Mouse (Mus musculus) erythroblast, embryonic 14.5 days (primary cell): Measurements from ENCODE around the gene Lrig1. TPM values are rescaled to one million over a fixed set of nuclear protein-coding genes. Genes with fewer than 3 reads are reported as not detected.

Experiments used
- H3K27me3 ChIP-seq: 2 replicates; pipeline ENCODE4 v1.6.1; 2012; ENCODE audit warnings: inconsistent platforms; ENCODE audit not compliant: control insufficient read depth
- H3K36me3 ChIP-seq: 2 replicates; pipeline ENCODE4 v1.6.1; 2012; ENCODE audit warnings: mild to moderate bottlenecking, inconsistent platforms; ENCODE audit not compliant: control insufficient read depth
- H3K4me1 ChIP-seq: 2 replicates; pipeline ENCODE4 v1.6.1; 2012; ENCODE audit warnings: inconsistent platforms; ENCODE audit not compliant: control insufficient read depth
- H3K4me3 ChIP-seq: replicated peaks from 2 replicates; pipeline ENCODE3; 2012; ENCODE audit warnings: moderate library complexity, mild to moderate bottlenecking, inconsistent platforms
- H3K9me3 ChIP-seq: 2 replicates; pipeline ENCODE4 v1.6.1; 2012; ENCODE audit warnings: low read length, inconsistent platforms, mixed read lengths; ENCODE audit not compliant: control insufficient read depth
- GATA1 ChIP-seq: IDR thresholded peaks from 2 replicates; pipeline ENCODE4 v1.6.1; 2012; ENCODE audit warnings: low read length, inconsistent platforms, mixed read lengths
- TAL1 ChIP-seq: IDR thresholded peaks from 3 replicates; pipeline ENCODE4 v1.6.1; 2012; ENCODE audit warnings: low read length, inconsistent platforms, mixed read lengths
- polyA plus RNA-seq: library from polyadenylated mRNA; stranded (reverse); fragments of >175 nt; gene quantifications from 2 replicates; pipeline ENCODE4 v1.2.3, GENCODE M21; 2012

Gene Lrig1
- polyA plus RNA-seq, 1 experiment = 0.06 TPM

GRCm38 (mm10) chr6:94680760-94681445 is 19.1 kb downstream of the Lrig1 start:
- TF ChIP-seq TAL1 (no peak), GATA1 (no peak)
- Histone ChIP-seq H3K4me3 (no peak overlapping the region), H3K36me3 (no peaks in the 10 kb centered on the region), H3K9me3 (no peaks in the 10 kb centered on the region), H3K27me3 (peaks cover 29% of the 10 kb centered on the region), H3K4me1 (peaks cover 22% of the 10 kb centered on the region)

GRCm38 (mm10) chr6:94679249-94679648 is 20.7 kb downstream of the Lrig1 start:
- Histone ChIP-seq H3K36me3 (no peaks in the 10 kb centered on the region), H3K27me3 (peaks cover 29% of the 10 kb centered on the region), H3K9me3 (no peaks in the 10 kb centered on the region), H3K4me1 (peaks cover 12% of the 10 kb centered on the region), H3K4me3 (no peak overlapping the region)
- TF ChIP-seq GATA1 = no peak

DNA sequence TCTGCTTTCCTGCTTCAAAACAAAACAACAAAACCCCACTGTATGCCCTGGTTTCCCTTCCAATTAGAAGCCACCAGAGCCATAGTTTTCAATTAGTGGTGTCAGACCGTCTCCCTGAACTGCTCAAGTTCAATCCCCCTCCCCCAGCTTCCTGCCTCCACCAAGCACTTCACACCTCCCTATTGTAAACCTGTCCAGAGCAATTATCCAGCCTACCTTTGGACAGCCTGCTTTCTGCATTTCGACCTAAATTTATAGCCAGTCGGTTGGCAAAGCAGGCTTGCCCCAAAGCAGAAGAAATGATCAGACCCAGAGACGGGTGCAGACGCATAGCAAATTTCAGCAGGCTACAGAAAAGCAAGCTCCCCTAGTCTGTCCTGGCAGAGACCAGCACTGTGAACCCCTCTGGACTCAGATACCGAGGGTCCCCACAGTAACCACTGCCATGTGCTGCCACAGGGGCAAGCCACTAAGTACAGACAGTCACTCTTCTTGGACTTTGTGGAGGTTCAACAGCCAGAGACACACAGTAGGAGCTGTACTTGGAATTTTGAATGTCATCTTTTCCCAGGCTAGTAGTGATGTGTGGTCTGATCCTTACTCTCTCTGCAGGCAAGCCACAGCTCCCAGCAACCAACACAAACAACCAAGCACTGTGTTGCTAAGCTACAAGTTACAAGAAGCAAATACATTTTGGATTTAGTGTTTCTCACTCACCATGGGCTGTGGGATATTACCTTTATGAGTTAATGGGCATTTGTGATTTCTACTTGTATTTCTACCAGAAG is 21.4 kb downstream of the Lrig1 start:
- Histone ChIP-seq H3K4me3 (no peak overlapping the region), H3K27me3 (peaks cover 26% of the 10 kb centered on the region), H3K36me3 (no peaks in the 10 kb centered on the region), H3K9me3 (no peaks in the 10 kb centered on the region), H3K4me1 (peaks cover 10% of the 10 kb centered on the region)
- TF ChIP-seq TAL1 (no peak), GATA1 (no peak)

GRCm38 (mm10) chr6:94677448-94677847 is 22.5 kb downstream of the Lrig1 start:
- no peaks in the 10 kb centered on the region for H3K36me3 ChIP-seq
- no peaks in the 10 kb centered on the region for H3K9me3 ChIP-seq
- H3K4me1 ChIP-seq = peaks cover 6% of the 10 kb centered on the region
- TF ChIP-seq TAL1 (no peak), GATA1 (no peak)
- no peak overlapping the region for H3K4me3 ChIP-seq
- H3K27me3 ChIP-seq = peaks cover 23% of the 10 kb centered on the region

DNA sequence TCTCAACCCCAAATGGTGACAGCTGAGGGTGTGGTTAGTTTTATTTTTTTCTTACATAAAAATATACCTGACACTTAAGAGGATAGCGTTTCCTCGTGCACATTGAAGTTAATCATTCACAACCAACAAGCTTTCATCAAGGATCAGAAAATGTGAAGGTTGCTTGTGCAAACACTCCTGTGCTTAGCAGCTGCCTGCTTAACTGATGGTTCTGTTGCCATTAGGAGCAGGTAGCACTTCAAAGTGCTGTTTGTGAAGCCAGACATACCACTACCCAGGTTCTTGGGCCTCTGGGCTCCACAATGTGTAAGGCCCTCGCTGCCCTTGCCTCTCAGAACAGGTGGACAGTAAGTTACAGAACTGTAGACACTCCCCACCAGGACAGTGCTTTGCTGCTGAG is 23.1 kb downstream of the Lrig1 start:
- peaks cover 6% of the 10 kb centered on the region for H3K4me1 ChIP-seq
- no peaks in the 10 kb centered on the region for H3K9me3 ChIP-seq
- TF ChIP-seq TAL1 (no peak), GATA1 (no peak)
- H3K27me3 ChIP-seq = peaks cover 17% of the 10 kb centered on the region
- no peak overlapping the region for H3K4me3 ChIP-seq
- H3K36me3 ChIP-seq = no peaks in the 10 kb centered on the region

GRCm38 (mm10) chr6:94676300-94676699 is 23.7 kb downstream of the Lrig1 start:
- no peaks in the 10 kb centered on the region for H3K36me3 ChIP-seq
- H3K4me3 ChIP-seq = no peak overlapping the region
- no peaks in the 10 kb centered on the region for H3K9me3 ChIP-seq
- H3K4me1 ChIP-seq = peaks cover 6% of the 10 kb centered on the region
- peaks cover 12% of the 10 kb centered on the region for H3K27me3 ChIP-seq
- no peak for TF ChIP-seq TAL1
- no peak for TF ChIP-seq GATA1

- H3K4me3 ChIP-seq = no peak overlapping the region
- H3K27me3 ChIP-seq = peaks cover 7% of the 10 kb centered on the region
- no peaks in the 10 kb centered on the region for H3K9me3 ChIP-seq
- H3K4me1 ChIP-seq = peaks cover 6% of the 10 kb centered on the region
- no peaks in the 10 kb centered on the region for H3K36me3 ChIP-seq
- TF ChIP-seq GATA1 = no peak
- no peak for TF ChIP-seq TAL1
These were observed 27.5 kb downstream of the Lrig1 start for GRCm38 (mm10) chr6:94672426-94672825.

- Histone ChIP-seq H3K9me3 (no peaks in the 10 kb centered on the region), H3K4me3 (no peak overlapping the region), H3K27me3 (peaks cover 3% of the 10 kb centered on the region; the same call in 1 of the 2 replicates), H3K4me1 (no peaks in the 10 kb centered on the region), H3K36me3 (no peaks in the 10 kb centered on the region)
- no peak for TF ChIP-seq TAL1
- no peak for TF ChIP-seq GATA1
These were observed 30.6 kb downstream of the Lrig1 start for GRCm38 (mm10) chr6:94669370-94669769.

GRCm38 (mm10) chr6:94668204-94668863 is 31.6 kb downstream of the Lrig1 start:
- no peaks in the 10 kb centered on the region for H3K27me3 ChIP-seq
- H3K36me3 ChIP-seq = no peaks in the 10 kb centered on the region
- TF ChIP-seq GATA1 = no peak
- TF ChIP-seq TAL1 = no peak
- no peaks in the 10 kb centered on the region for H3K9me3 ChIP-seq
- H3K4me1 ChIP-seq = no peaks in the 10 kb centered on the region
- H3K4me3 ChIP-seq = no peak overlapping the region
